Mouse (Mus musculus): ENCODE results near the gene Prps1.

The Prps1 gene

DNA sequence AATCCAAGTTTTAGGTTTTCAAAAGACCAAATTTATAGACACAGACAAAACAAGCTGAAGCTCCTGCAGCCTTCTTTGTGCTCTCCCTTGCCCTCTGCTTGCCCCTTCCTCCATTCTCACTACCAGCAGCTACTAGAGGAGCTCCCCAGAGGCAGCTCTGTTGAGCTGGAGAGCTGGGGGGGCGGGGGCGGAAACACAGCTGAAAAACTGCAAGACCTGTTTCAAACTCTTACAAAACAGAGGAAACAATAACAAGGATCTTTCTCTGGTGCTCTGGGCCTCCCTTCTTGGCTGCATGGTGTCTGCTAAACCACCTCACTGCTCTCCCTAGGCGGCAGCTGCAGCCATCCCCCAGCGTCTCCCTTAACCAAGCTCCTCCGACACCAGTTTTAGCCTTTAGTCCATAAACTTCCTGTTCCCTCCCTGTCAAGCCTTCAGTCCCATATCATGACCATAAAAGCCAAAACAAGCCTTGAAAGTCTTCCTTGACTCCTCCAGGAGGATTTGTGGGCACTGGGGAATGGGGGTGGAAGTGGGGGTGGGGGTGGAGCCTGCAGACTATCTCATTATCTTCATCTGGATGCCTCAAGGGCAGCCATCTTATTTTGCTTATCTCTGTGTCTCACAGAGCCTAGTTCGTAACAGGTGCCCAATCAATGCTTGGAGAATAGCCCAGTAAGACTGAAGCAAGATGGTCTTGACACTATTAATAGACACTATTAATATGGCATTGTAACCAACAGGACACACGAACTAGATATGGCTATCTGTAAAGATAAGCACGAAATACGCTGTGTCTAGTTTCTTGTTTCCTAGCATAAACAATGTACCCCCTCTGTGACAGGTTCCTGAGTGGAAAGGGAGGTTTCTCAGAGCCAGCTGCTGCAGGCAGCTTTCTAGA is 45.2 kb downstream of the Prps1 start:
- peak; percentile 57 to 73 for DNase-seq (ENCODE audit: low spot score in 2 of 2)

DNA sequence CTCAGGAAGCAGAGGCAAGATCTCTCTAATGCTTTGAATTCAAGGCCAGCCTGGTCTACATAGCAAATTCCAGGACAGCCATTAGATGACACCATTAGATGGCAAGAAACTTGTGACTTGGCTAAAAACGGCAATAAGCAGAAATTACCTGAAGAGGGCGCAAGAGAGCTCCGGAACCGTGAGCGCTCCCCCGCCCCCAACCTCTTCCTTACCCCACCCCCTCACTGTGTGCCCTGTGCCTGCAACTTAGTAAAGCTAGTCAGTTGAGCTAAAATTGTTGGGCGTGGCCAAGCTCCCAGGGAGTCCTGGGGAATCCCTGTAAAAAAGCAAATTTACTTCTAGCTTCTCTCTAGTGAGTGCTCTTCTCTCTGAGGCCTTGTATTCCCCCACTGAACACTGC is 47.5 kb downstream of the Prps1 start:
- DNase-seq (ENCODE audit: low spot score in 2 of 2), result peak; percentile 82

GRCm38 (mm10) chrX:140505497-140506238 is 49.3 kb downstream of the Prps1 start:
- peak; percentile 93 to 94 for DNase-seq (ENCODE audit: low spot score in 2 of 2)

GRCm38 (mm10) chrX:140506436-140507180 is 50.2 kb downstream of the Prps1 start:
- DNase-seq (ENCODE audit: low spot score in 2 of 2), result peak in 1 of 2 experiments; percentile 45

DNA sequence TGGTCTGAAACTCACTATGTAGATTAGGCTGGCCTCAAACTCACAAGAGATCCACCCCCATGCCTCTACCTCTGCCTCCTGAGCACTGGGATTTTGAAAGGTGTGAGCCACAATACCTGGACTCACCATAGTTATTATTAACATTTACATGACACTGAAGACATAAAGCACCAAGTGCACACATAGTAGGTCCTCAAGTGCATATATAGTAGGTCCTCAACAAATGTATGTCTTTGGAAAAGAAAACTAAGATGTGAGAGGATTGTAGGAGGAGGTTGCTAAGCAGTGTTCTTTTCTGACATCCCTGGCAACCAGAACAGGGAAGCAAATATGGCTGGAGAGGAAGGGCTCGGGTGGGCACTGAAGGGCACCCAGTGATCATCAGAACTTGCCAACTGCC is 51.0 kb downstream of the Prps1 start:
- no peak for DNase-seq (ENCODE audit: low spot score in 2 of 2)

DNA sequence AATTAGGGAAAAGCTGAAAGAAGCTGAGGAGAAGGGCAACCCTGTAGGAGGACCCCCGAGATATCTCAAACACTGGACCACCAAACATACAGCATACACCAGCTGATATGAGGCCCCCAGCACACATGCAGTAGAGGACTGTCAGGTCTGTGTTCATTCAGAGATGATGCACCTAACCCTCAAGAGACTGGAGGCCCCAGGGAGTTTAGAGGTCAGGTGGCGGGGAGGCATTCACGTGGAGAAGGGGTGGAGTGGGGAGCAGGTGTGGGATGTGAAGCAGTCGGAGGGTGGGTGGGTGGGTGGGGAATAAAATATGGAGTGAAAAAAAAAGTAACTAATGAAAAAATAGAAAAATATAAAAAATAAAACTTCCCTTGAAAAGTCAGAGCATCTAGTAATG is 52.4 kb downstream of the Prps1 start:
- DNase-seq (ENCODE audit: low spot score in 2 of 2), result peak; percentile 38 to 57

GRCm38 (mm10) chrX:140509817-140510216 is 53.4 kb downstream of the Prps1 start:
- DNase-seq (ENCODE audit: low spot score in 2 of 2), result no peak

DNA sequence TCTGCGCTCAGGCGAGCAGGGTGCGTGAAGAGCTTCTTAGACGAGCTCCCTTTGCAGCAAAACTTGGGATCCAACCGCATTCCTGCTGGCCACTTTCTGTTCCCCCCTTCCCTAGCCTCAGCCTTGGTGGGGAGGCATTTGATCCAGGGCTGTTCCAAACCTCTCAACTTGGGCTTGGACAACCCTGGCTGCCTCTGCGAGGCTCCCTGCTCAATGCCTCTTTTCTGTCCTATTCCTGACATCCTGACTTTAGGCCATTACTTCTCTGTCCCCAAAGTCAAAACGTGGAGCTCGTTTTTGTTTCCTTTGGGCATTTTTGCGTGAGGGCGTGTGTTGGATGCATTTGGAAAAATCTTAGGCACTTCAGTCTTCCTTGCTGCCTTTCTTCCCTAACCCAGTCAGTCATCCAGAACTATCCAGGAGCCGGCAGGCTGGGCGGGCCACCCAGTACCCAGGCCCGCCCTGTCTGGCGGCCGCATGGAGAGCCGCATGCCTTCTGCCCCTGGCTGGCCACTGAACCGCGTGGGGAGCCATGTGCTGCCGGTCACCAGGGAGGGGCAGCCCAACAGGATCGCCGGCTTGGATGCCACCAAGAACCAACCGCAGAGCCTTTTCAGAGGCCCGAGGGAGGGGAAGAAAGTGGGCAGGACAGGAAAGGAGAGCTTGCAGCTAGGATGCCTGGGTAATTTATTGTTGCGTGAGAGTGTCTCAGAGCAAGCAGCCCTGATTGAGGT is 54.5 kb downstream of the Prps1 start:
- DNase-seq (ENCODE audit: low spot score in 2 of 2), result peak in 1 of 2 experiments; percentile 69

GRCm38 (mm10) chrX:140511687-140512651 is 55.6 kb downstream of the Prps1 start:
- DNase-seq (ENCODE audit: low spot score in 2 of 2), result no peak

DNA sequence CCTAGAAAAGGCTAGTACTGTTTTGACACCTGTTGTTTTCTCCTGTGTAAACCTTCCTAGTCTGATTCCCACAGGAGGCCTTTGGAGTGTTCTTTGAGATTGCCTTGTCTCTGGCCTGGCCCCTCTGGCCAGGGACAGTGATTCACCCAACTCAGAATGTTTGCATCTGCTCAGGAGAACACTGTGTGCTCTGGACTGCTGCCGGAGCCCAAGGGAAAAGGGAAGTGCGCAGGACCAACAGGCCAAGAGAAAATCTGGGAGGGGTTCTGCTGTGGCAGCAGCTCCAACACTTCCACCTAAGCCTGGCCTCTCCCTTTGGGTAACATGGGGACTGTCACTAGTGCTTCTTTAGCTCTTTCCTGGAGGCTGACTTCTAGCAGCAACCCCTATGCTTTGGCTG is 57.0 kb downstream of the Prps1 start:
- DNase-seq (ENCODE audit: low spot score in 2 of 2), result no peak

DNA sequence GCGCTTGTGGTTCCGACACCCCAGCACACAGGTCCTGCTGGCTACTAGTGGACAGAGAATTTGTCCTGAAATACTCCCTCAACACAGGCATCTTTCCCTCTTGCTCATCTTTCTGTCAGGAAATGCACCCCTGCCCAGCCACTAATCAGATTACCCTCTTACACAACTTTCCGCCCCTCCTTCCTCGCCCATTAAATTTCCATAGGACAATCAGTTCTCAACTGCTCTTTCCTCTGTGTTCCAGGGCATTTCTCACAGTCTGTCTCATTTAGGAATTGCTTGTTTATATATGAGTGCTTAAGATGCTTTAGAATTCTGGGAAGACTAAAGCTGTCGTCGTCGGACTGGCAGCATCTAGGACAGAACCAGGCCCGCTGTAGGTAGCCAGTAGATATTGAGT is 61.9 kb downstream of the Prps1 start:
- no peak for DNase-seq (ENCODE audit: low spot score in 2 of 2)

DNA sequence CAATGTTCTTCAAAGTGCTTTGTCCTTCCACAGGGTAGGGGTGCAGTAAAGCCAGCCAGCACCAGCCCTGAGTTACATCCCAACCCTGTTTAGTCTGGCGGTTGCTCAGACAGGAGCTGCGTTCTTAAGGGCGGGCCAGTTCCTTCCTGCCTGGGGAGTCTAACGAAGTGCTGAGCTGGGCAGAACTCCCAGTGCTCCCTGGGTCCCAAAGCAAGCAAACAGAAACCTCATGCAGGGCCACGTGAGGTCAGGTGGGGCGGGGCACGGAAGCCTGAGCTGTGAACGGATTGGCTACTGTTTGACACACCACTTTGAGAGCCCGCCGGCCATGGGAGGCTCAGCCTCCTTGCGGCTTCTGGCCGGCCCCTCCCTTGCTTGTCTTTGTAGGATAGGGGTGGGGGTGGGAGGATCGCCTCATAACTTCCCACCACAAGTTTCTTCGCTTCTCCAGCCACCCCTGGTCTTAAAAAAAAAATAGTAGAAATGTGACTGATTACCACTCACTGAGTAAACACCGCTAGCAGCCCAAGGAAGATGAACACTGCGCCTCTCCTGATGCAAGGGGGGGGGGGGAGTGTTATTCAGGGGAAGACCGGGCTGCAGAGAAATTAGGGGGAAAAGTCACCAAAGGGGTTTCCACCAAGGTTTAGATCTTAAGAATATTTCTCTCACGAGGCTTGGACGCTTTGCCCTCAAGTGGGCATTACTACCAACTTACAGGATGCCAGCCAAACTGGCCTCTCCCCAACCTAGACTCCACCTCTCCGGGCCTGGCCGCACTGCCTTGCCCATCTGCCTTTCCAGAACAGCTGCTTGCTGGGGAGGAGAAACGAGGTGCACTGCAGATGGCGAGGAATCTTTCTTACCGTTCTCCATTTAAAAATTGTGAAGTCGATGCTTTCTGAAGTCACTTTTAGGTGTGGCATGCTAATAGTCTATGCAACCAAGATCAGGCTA is 64.0 kb downstream of the Prps1 start:
- peak; percentile 90 for DNase-seq (ENCODE audit: low spot score in 2 of 2)

DNA sequence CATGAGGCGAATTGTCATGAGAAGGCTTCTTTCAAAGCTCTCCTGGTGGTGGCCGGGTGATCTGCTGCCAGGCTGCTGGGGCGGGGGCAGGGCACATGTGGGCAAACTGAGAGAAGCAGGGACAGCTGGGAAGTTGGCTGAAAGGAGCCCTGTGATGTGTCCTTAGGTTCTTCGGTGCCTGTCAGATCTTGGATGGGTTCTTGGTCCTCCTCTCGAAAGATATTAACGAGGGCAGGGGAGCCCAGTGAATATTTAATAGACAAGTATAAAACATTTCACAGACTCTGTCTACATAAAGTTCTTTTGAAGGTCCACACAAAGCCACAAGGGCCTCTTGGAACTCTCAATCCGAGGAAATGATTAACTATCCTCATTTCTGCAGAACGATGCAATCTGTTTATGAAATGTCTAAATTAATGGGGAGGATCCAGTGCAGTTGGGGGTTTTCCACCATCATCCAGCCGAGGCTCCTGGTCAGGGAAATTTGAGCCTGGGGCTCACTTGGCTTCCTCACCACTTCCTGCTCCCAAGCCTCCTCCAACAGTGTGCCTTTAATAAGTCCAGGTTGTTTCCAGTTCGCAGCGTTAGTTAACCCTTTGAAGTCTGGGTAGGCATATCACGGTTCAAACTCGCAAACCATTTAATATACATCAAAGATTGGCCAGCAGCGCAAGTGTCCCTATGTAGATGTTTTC is 65.8 kb downstream of the Prps1 start:
- no peak for DNase-seq (ENCODE audit: low spot score in 2 of 2)

- DNase-seq (ENCODE audit: low spot score in 2 of 2), result no peak
These were observed 67.8 kb downstream of the Prps1 start for GRCm38 (mm10) chrX:140524231-140524630.

Measured in spleen, postnatal 36 days (tissue).